Mouse (Mus musculus): ENCODE results near the gene Ogdh. TPM values are rescaled to one million over a fixed set of nuclear protein-coding genes. Genes with fewer than 3 reads are reported as not detected.

Gene Ogdh
- polyA plus RNA-seq, 1 experiment from 2014 or later, result 54.8 TPM

DNA sequence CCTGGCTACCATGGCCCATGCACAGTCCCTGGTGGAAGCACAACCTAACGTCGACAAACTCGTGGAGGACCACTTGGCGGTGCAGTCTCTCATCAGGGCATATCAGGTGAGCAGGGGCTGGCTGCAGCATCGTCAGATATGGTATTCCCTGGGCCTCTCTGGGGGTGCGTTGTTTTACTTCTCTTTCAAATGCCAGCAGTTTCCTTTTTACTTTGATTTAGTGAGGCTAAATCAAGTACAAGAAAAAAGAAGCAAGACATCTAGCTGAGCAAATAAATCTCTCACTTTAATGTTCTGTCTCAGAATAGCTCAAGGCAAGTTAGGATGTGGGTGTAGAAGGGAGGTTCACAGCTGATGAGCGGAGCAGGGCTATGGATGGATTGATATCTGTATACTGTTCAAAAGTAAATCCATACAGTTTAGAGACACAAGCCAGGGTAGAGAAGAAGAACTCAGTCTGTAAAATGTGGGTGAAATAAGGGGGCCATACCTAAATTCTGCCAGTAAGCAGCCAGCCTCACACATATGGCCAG lies 22.5 kb downstream of the Ogdh start:
- ATAC-seq, result no peak
- 89% methylated on average over 7 of the region's 7 CpGs for WGBS
- Histone ChIP-seq H3K4me1 (ENCODE audit: control insufficient read depth, insufficient read depth, low read length) (no peaks in the 10 kb centered on the region), H3K27ac (ENCODE audit: low read depth, low read length) (no peak overlapping the region), H3K9me3 (replicated peaks; ENCODE audit: control insufficient read depth, low read length) (no peaks in the 10 kb centered on the region), H3K4me3 (ENCODE audit: low read depth, low read length) (no peak overlapping the region), H3K27me3 (replicated peaks; ENCODE audit: control insufficient read depth, insufficient read depth, low read length) (no peaks in the 10 kb centered on the region), H3K9ac (ENCODE audit: low read length) (no peak overlapping the region), H3K4me2 (ENCODE audit: low read length) (no peak overlapping the region), H3K36me3 (ENCODE audit: control insufficient read depth, insufficient read depth, low read length) (peaks cover 35% of the 10 kb centered on the region)
- DNase-seq (ENCODE audit: low spot score), result no peak

DNA sequence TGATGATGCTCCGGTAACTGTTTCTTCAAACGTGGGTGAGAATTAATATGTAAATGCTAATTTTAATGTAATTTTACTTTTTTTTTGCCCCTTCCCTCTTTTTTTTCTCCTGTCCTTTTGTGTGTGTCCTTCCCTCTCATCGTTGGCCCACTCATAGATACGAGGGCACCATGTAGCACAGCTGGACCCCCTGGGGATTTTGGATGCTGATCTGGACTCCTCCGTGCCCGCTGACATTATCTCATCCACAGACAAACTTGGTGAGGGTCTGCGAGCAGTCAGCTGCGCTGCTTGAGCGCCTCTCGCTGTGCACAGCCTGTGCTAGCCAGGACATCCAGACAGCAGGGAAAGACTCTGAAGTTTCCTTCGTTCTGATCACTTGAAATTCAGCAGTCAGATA lies 25.4 kb downstream of the Ogdh start:
- Histone ChIP-seq H3K9ac (ENCODE audit: low read length) (no peak overlapping the region), H3K4me2 (ENCODE audit: low read length) (no peak overlapping the region), H3K27me3 (replicated peaks; ENCODE audit: control insufficient read depth, insufficient read depth, low read length) (no peaks in the 10 kb centered on the region), H3K4me1 (ENCODE audit: control insufficient read depth, insufficient read depth, low read length) (no peaks in the 10 kb centered on the region), H3K27ac (ENCODE audit: low read depth, low read length) (no peak overlapping the region), H3K4me3 (ENCODE audit: low read depth, low read length) (no peak overlapping the region), H3K36me3 (ENCODE audit: control insufficient read depth, insufficient read depth, low read length) (peaks cover 38% of the 10 kb centered on the region), H3K9me3 (replicated peaks; ENCODE audit: control insufficient read depth, low read length) (no peaks in the 10 kb centered on the region)
- 93% methylated on average over 11 of the region's 11 CpGs for WGBS
- ATAC-seq, result no peak
- no peak for DNase-seq (ENCODE audit: low spot score)

DNA sequence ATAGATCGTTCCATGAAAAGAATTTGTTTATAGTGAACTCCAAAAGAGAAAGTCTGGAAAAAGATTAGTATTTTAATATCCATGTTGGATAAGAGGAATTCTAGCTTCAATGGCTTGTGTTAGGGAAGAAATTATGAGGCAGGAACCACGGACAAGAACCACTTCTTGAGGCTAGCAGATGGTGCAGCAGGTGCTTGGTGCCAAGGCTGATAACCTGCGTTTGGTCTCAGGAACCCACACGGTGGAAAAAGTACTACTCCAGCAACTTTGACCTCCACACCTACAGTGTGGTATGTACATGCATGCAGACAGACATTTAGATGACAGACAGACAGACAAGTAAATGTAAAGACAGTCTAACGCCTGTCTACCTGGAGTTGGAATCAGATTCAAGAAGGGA lies 27.1 kb downstream of the Ogdh start:
- H3K27ac ChIP-seq (ENCODE audit: low read depth, low read length), result no peak overlapping the region
- DNase-seq (ENCODE audit: low spot score) (no peak), ATAC-seq (no peak)
- H3K4me3 ChIP-seq (ENCODE audit: low read depth, low read length), result no peak overlapping the region
- WGBS, result 92% methylated on average over 5 of the region's 5 CpGs
- H3K36me3 ChIP-seq (ENCODE audit: control insufficient read depth, insufficient read depth, low read length), result peaks cover 41% of the 10 kb centered on the region
- H3K9ac ChIP-seq (ENCODE audit: low read length), result no peak overlapping the region
- H3K9me3 ChIP-seq (replicated peaks; ENCODE audit: control insufficient read depth, low read length), result no peaks in the 10 kb centered on the region
- H3K27me3 ChIP-seq (replicated peaks; ENCODE audit: control insufficient read depth, insufficient read depth, low read length), result no peaks in the 10 kb centered on the region
- no peak overlapping the region for H3K4me2 ChIP-seq (ENCODE audit: low read length)
- H3K4me1 ChIP-seq (ENCODE audit: control insufficient read depth, insufficient read depth, low read length), result no peaks in the 10 kb centered on the region

DNA sequence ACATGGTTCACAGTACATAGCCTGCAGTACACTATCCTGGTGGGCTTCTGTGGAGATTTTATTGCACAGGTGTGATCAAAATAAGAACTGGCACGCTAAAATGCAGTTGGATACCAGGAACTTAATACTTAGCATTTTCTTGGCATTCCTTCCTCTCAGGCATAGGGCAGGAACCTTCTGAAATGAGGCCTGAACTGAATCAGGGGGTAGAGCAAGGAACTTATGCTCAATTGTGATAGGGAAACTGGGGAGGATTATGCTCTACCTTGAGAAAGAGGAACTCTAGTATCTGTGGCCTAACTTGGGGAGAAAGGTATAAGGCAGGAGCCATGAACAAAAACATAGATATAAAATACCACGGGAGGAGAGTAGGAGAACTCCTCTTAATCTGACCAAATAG lies 27.9 kb downstream of the Ogdh start:
- H3K4me1 ChIP-seq (ENCODE audit: control insufficient read depth, insufficient read depth, low read length), result no peaks in the 10 kb centered on the region
- H3K9me3 ChIP-seq (replicated peaks; ENCODE audit: control insufficient read depth, low read length), result no peaks in the 10 kb centered on the region
- H3K4me3 ChIP-seq (ENCODE audit: low read depth, low read length), result no peak overlapping the region
- DNase-seq (ENCODE audit: low spot score) (no peak), ATAC-seq (no peak)
- H3K9ac ChIP-seq (ENCODE audit: low read length), result no peak overlapping the region
- 90% methylated on average over 2 of the region's 2 CpGs for WGBS
- no peak overlapping the region for H3K27ac ChIP-seq (ENCODE audit: low read depth, low read length)
- no peaks in the 10 kb centered on the region for H3K27me3 ChIP-seq (replicated peaks; ENCODE audit: control insufficient read depth, insufficient read depth, low read length)
- H3K36me3 ChIP-seq (ENCODE audit: control insufficient read depth, insufficient read depth, low read length), result peaks cover 34% of the 10 kb centered on the region
- no peak overlapping the region for H3K4me2 ChIP-seq (ENCODE audit: low read length)

DNA sequence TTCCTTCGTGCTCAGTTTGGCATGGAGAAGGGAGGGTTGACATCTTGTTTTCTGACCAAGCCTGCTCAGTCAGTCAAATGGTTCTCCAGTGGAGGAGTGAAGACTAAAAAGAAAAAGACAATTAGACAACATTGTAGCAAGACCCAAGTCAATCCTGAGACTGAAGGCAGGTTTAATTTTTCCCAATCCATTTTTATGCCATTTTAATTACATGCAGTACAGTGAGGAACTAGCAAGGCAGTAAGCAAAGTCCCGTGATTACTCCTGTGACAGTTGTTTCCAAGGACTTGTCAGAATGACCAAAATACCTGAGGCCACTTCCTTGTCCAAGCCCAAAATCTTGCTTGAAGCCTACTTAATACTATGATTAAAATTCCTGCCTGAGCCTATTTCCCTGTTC lies 30.7 kb downstream of the Ogdh start:
- no peak overlapping the region for H3K4me2 ChIP-seq (ENCODE audit: low read length)
- H3K9me3 ChIP-seq (replicated peaks; ENCODE audit: control insufficient read depth, low read length), result no peaks in the 10 kb centered on the region
- DNase-seq (ENCODE audit: low spot score) (no peak), ATAC-seq (no peak)
- no peaks in the 10 kb centered on the region for H3K27me3 ChIP-seq (replicated peaks; ENCODE audit: control insufficient read depth, insufficient read depth, low read length)
- no peak overlapping the region for H3K27ac ChIP-seq (ENCODE audit: low read depth, low read length)
- no peak overlapping the region for H3K9ac ChIP-seq (ENCODE audit: low read length)
- WGBS, result 92% methylated on average over 2 of the region's 2 CpGs
- peaks cover 16% of the 10 kb centered on the region for H3K36me3 ChIP-seq (ENCODE audit: control insufficient read depth, insufficient read depth, low read length)
- no peaks in the 10 kb centered on the region for H3K4me1 ChIP-seq (ENCODE audit: control insufficient read depth, insufficient read depth, low read length)
- H3K4me3 ChIP-seq (ENCODE audit: low read depth, low read length), result no peak overlapping the region

DNA sequence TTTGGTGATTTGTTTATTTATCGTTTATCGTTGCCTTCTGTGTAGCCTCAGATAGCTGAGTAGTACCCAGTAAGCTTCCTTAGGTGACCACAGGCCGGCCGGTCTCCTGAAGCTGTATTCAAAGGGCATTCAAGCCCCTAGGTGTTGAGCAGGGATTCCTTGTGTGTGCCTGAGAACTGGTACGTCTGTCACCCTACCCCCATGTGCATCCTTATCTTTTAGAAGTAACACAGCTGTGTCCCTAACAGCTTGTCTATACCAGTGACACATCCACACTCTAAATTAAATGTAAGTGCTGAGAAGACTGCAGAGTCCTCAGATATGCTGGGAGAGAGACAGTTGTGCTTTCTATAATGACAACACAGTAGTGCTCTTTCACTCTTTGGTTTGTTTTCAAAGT lies 31.9 kb downstream of the Ogdh start:
- Histone ChIP-seq H3K4me1 (ENCODE audit: control insufficient read depth, insufficient read depth, low read length) (no peaks in the 10 kb centered on the region), H3K9me3 (replicated peaks; ENCODE audit: control insufficient read depth, low read length) (no peaks in the 10 kb centered on the region), H3K27ac (ENCODE audit: low read depth, low read length) (no peak overlapping the region), H3K36me3 (ENCODE audit: control insufficient read depth, insufficient read depth, low read length) (peaks cover 11% of the 10 kb centered on the region; the same call in 1 of the 2 replicates), H3K27me3 (replicated peaks; ENCODE audit: control insufficient read depth, insufficient read depth, low read length) (no peaks in the 10 kb centered on the region), H3K4me2 (ENCODE audit: low read length) (no peak overlapping the region), H3K4me3 (ENCODE audit: low read depth, low read length) (no peak overlapping the region), H3K9ac (ENCODE audit: low read length) (no peak overlapping the region)
- DNase-seq (ENCODE audit: low spot score) (no peak), ATAC-seq (no peak)
- 92% methylated on average over 5 of the region's 5 CpGs for WGBS

DNA sequence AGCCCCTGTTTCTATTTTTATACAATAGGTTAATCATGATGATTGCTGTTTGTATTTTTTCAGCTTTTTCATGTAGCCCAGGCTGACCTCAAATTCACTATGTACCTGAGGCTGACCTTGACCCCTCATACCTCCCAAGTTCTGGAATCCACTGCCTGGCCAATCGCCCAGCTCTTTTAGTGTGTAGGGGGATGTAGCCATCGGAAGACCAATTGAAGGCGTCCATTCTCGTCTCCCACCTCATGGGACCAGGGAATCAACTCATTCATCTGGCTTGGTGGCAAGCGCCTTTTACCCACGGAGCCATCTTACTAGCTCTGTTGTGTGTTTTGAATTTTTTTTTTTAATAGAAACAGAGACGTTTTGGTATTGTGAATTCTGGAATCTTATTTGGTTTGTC lies 39.8 kb downstream of the Ogdh start:
- Histone ChIP-seq H3K4me3 (ENCODE audit: low read depth, low read length) (no peak overlapping the region), H3K9ac (ENCODE audit: low read length) (no peak overlapping the region), H3K27ac (ENCODE audit: low read depth, low read length) (no peak overlapping the region), H3K36me3 (ENCODE audit: control insufficient read depth, insufficient read depth, low read length) (peaks cover 17% of the 10 kb centered on the region), H3K9me3 (replicated peaks; ENCODE audit: control insufficient read depth, low read length) (no peaks in the 10 kb centered on the region), H3K4me1 (ENCODE audit: control insufficient read depth, insufficient read depth, low read length) (no peaks in the 10 kb centered on the region), H3K4me2 (ENCODE audit: low read length) (no peak overlapping the region), H3K27me3 (replicated peaks; ENCODE audit: control insufficient read depth, insufficient read depth, low read length) (no peaks in the 10 kb centered on the region)
- no peak for ATAC-seq
- WGBS, result 94% methylated on average over 7 of the region's 7 CpGs
- DNase-seq (ENCODE audit: low spot score), result no peak

DNA sequence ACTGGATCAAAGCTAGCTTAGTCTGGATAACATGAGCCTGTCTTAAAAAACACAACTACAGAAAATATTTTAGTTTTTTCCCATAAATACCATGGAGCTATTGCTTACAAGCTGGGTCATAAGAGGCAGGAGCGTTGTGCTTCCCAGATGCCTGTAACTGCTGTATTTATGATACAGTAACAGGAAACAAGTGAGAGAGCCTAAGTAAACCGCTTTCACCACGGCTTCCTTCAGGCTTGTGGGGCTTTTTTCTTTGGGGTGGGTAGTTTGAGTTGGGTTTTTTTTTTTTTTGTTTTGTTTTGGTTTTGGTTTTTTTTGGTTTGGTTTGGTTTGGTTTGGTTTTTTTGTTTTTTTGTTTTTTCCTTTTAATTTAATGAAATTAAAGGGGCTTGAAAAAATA lies 41.2 kb downstream of the Ogdh start:
- Histone ChIP-seq H3K9ac (ENCODE audit: low read length) (no peak overlapping the region), H3K36me3 (ENCODE audit: control insufficient read depth, insufficient read depth, low read length) (peaks cover 19% of the 10 kb centered on the region), H3K4me3 (ENCODE audit: low read depth, low read length) (no peak overlapping the region), H3K27ac (ENCODE audit: low read depth, low read length) (no peak overlapping the region), H3K4me1 (ENCODE audit: control insufficient read depth, insufficient read depth, low read length) (no peaks in the 10 kb centered on the region), H3K4me2 (ENCODE audit: low read length) (no peak overlapping the region), H3K27me3 (replicated peaks; ENCODE audit: control insufficient read depth, insufficient read depth, low read length) (no peaks in the 10 kb centered on the region), H3K9me3 (replicated peaks; ENCODE audit: control insufficient read depth, low read length) (no peaks in the 10 kb centered on the region)
- ATAC-seq (no peak), DNase-seq (ENCODE audit: low spot score) (no peak)
- WGBS, result 95% methylated on average over 3 of the region's 3 CpGs

DNA sequence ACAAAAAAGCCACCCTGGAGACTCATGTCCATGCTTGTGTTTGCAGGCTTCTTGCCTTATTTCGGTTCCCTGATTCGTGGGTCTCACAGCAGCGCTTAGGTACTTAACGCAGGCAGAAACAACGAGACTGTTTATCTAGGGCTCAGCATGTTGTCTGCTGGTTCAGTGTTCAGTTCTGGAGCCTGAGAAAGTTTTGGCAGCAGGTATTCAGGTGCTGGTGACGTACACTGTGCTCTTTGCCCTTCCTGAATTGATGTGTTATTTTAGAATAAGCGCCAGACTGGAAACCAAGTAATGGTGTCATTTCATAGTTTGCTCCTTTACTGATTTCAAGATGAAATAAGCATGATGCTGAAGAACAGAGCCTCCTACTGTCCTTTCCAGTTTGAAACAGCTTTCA lies 42.0 kb downstream of the Ogdh start:
- no peak for ATAC-seq
- Histone ChIP-seq H3K27ac (ENCODE audit: low read depth, low read length) (no peak overlapping the region), H3K9ac (ENCODE audit: low read length) (no peak overlapping the region)

More for the DNA sequence above, 42.0 kb downstream of the Ogdh start:
- DNase-seq (ENCODE audit: low spot score), result no peak
- H3K4me1 ChIP-seq (ENCODE audit: control insufficient read depth, insufficient read depth, low read length), result no peaks in the 10 kb centered on the region
- no peaks in the 10 kb centered on the region for H3K9me3 ChIP-seq (replicated peaks; ENCODE audit: control insufficient read depth, low read length)
- no peak overlapping the region for H3K4me2 ChIP-seq (ENCODE audit: low read length)
- H3K27me3 ChIP-seq (replicated peaks; ENCODE audit: control insufficient read depth, insufficient read depth, low read length), result no peaks in the 10 kb centered on the region
- WGBS, result 86% methylated on average over 7 of the region's 7 CpGs
- peaks cover 21% of the 10 kb centered on the region for H3K36me3 ChIP-seq (ENCODE audit: control insufficient read depth, insufficient read depth, low read length)
- no peak overlapping the region for H3K4me3 ChIP-seq (ENCODE audit: low read depth, low read length)

All from forebrain, embryonic 14.5 days (tissue).